Mouse (Mus musculus) intestine, embryonic 16.5 days (tissue): ENCODE data around the gene Prame. TPM values are rescaled to one million over a fixed set of nuclear protein-coding genes. Genes with fewer than 3 reads are reported as not detected.
"Not testable (repeated sequence)": the region's sequence is repeated elsewhere in the genome, so short reads cannot be mapped to it uniquely, and the experiment has no call there.

Source experiments
- ATAC-seq: fragments of 200-750 bp; cut with Nextera tagmentation; 2 replicates; pipeline ENCODE4 v1.8.0; 2017; ENCODE audit warnings: moderate TSS enrichment, moderate library complexity
- H3K27ac ChIP-seq: fragments of 300-500 bp; sonication (generic); 2 replicates; pipeline ENCODE4 v1.5.1; 2014; ENCODE audit warnings: mild to moderate bottlenecking, low read length
- H3K27me3 ChIP-seq: fragments of 300-500 bp; sonication (generic); replicated peaks from 2 replicates; pipeline ENCODE4 v1.6.1; 2014; ENCODE audit warnings: low read length, control low read depth, mixed read lengths; ENCODE audit not compliant: control insufficient read depth, insufficient read depth
- H3K36me3 ChIP-seq: fragments of 300-500 bp; sonication (generic); 2 replicates; pipeline ENCODE4 v1.6.1; 2014; ENCODE audit warnings: low read length, control low read depth; ENCODE audit not compliant: control insufficient read depth, insufficient read depth
- H3K4me1 ChIP-seq: fragments of 300-500 bp; sonication (generic); 2 replicates; pipeline ENCODE4 v1.6.1; 2014; ENCODE audit warnings: low read length, control low read depth, mixed read lengths; ENCODE audit not compliant: control insufficient read depth, insufficient read depth
- H3K4me2 ChIP-seq: fragments of 300-500 bp; sonication (generic); 2 replicates; pipeline ENCODE4 v1.6.1; 2014; ENCODE audit warnings: low read depth, low read length, control low read depth
- H3K4me3 ChIP-seq: fragments of 300-500 bp; sonication (generic); 2 replicates; pipeline ENCODE4 v1.5.1; 2014; ENCODE audit warnings: mild to moderate bottlenecking, low read length
- H3K9ac ChIP-seq: fragments of 300-500 bp; sonication (generic); 2 replicates; pipeline ENCODE4 v1.6.1; 2014; ENCODE audit warnings: low read depth, low read length
- H3K9me3 ChIP-seq: fragments of 300-500 bp; sonication (generic); 2 replicates; pipeline ENCODE4 v1.6.1; 2016; ENCODE audit warnings: low read length, control low read depth; ENCODE audit not compliant: control insufficient read depth
- WGBS: fragments of 180-500 bp; shearing (Covaris S2); extraction: QIAGEN DNeasy Blood & Tissue Kit; methylation state at CpG from one replicate; pipeline ENCODE4 v1.1.7; 2014; 5-methylcytosine and 5-hydroxymethylcytosine counted together
- polyA plus RNA-seq: library from polyadenylated mRNA; unstranded; fragments of >200 nt; fragmentation: Nextera tagmentation; extraction: Ambion mirVana; gene quantifications from 2 replicates; pipeline ENCODE4 v1.2.1, GENCODE M21; 2015

Gene Prame
- polyA plus RNA-seq, 1 experiment from 2014 or later: not detected

- not testable (repeated sequence) for H3K4me3 ChIP-seq, H3K36me3 ChIP-seq, H3K9ac ChIP-seq, H3K27ac ChIP-seq, H3K4me1 ChIP-seq, H3K4me2 ChIP-seq, ATAC-seq, H3K9me3 ChIP-seq, H3K27me3 ChIP-seq
- 45% methylated on average over 4 of the region's 4 CpGs for WGBS
These were observed 62.6 kb downstream of the Prame start for GRCm38 (mm10) chrX:135564934-135565333.

Other genes starting within 250 kb of the Prame start
- not detected in 2 replicates for gene Gm7903, start 193.9 kb downstream of the Prame start, polyA plus RNA-seq
- gene AV320801, start 133.1 kb downstream of the Prame start, polyA plus RNA-seq: not detected in 2 replicates
- gene Nxf7, start 28.9 kb downstream of the Prame start, polyA plus RNA-seq: 0.43 TPM in 1 of 2 replicates, not detected in the other
- gene Tcp11x2, start 66.1 kb upstream of the Prame start, polyA plus RNA-seq: not detected in 2 replicates
- gene Tmsb15a, start 97.6 kb upstream of the Prame start, polyA plus RNA-seq: not detected in 2 replicates
- 5.6 and 6.1 TPM in 2 replicates for gene Armcx5, start 115.0 kb upstream of the Prame start, polyA plus RNA-seq
- 20.9 TPM in 2 replicates for gene Gprasp1, start 115.0 kb upstream of the Prame start, polyA plus RNA-seq
- gene Bhlhb9, start 169.9 kb upstream of the Prame start, polyA plus RNA-seq: 21.9 and 24.8 TPM in 2 replicates
- 11.7 and 12.6 TPM in 2 replicates for gene Gprasp2, start 211.3 kb upstream of the Prame start, polyA plus RNA-seq